Mouse (Mus musculus) lung, adult 2 months (tissue): ENCODE data around the gene Il3. TPM values are rescaled to one million over a fixed set of nuclear protein-coding genes. Genes with fewer than 3 reads are reported as not detected.

Source experiments
- DNase-seq: peaks from one replicate; pipeline ENCODE4 v3.0.0; 2022
- H3K4me1 ChIP-seq: fragments of 200-500 bp; 2 replicates; pipeline ENCODE4 v1.6.1; 2011; ENCODE audit warnings: low read length; ENCODE audit not compliant: control insufficient read depth, insufficient read depth
- H3K4me3 ChIP-seq: fragments of 200-500 bp; replicated peaks from 2 replicates; pipeline ENCODE3; 2011; ENCODE audit warnings: low read depth, mild to moderate bottlenecking, control low read depth, low read length; ENCODE audit errors: extremely low read depth
- CTCF ChIP-seq: fragments of 200-500 bp; IDR thresholded peaks from 2 replicates; pipeline ENCODE4 v1.5.1; 2011; ENCODE audit warnings: mild to moderate bottlenecking, low read length, control low read depth; ENCODE audit not compliant: insufficient read depth
- POLR2A ChIP-seq: fragments of 200-500 bp; IDR thresholded peaks from 2 replicates; pipeline ENCODE4 v1.6.1; 2011; ENCODE audit warnings: low read depth, mild to moderate bottlenecking, control low read depth, low read length, borderline replicate concordance; ENCODE audit errors: extremely low read depth
- WGBS: fragments of 180-500 bp; shearing (Covaris S2); methylation state at CpG from one replicate; pipeline ENCODE4 v1.1.7; 2018; 5-methylcytosine and 5-hydroxymethylcytosine counted together
- polyA plus RNA-seq: library from polyadenylated mRNA; depleted of rRNA; stranded (reverse); fragments of >200 nt; gene quantifications from 2 replicates; pipeline ENCODE4 v1.2.3, GENCODE M21; 2012; rRNA removed

Gene Il3
- polyA plus RNA-seq, 1 experiment: not detected

GRCm38 (mm10) chr11:54219903-54220740 lies 47.0 kb downstream of the Il3 start:
- WGBS: 43% methylated on average over 6 of the region's 6 CpGs
- no peak for TF ChIP-seq POLR2A
- TF ChIP-seq CTCF: no peak
- Histone ChIP-seq H3K4me3 (no peak overlapping the region), H3K4me1 (no peaks in the 10 kb centered on the region)
- no peak for DNase-seq

GRCm38 (mm10) chr11:54219191-54219590 lies 47.9 kb downstream of the Il3 start:
- peaks cover 6% of the 10 kb centered on the region for H3K4me1 ChIP-seq
- no peak overlapping the region for H3K4me3 ChIP-seq
- WGBS: 65% methylated on average over 1 of the region's 1 CpGs
- TF ChIP-seq POLR2A: no peak
- TF ChIP-seq CTCF: no peak
- DNase-seq: no peak

- peaks cover 6% of the 10 kb centered on the region for H3K4me1 ChIP-seq
- DNase-seq: no peak
- 57% methylated on average over 7 of the region's 7 CpGs for WGBS
- TF ChIP-seq CTCF (no peak), POLR2A (no peak)
- H3K4me3 ChIP-seq: no peak overlapping the region
Measured at GRCm38 (mm10) chr11:54217384-54217783, 49.7 kb downstream of the Il3 start.

GRCm38 (mm10) chr11:54216091-54216490 lies 51.0 kb downstream of the Il3 start:
- WGBS: 80% methylated on average over 6 of the region's 6 CpGs
- no peak for DNase-seq
- Histone ChIP-seq H3K4me3 (no peak overlapping the region), H3K4me1 (peaks cover 6% of the 10 kb centered on the region)
- TF ChIP-seq POLR2A: no peak
- no peak for TF ChIP-seq CTCF

Other genes with a start within 250 kb of the Il3 start
- 1.3 and 1.4 TPM in 2 replicates for gene Slc22a4, start 239.2 kb downstream of the Il3 start, polyA plus RNA-seq
- gene Pdlim4, start 198.3 kb downstream of the Il3 start, polyA plus RNA-seq: 22.9 and 25.6 TPM in 2 replicates
- 25.9 and 30.0 TPM in 2 replicates for gene P4ha2, start 167.2 kb downstream of the Il3 start, polyA plus RNA-seq
- gene Csf2, start 17.6 kb downstream of the Il3 start, polyA plus RNA-seq: 2.0 and 2.5 TPM in 2 replicates
- gene Acsl6, start 36.5 kb upstream of the Il3 start, polyA plus RNA-seq: 0.17 and 0.50 TPM in 2 replicates
- gene Meikin, start 103.4 kb upstream of the Il3 start, polyA plus RNA-seq: not detected in 2 replicates
- gene Fnip1, start 170.9 kb upstream of the Il3 start, polyA plus RNA-seq: 2.2 and 3.9 TPM in 2 replicates